Mouse (Mus musculus) neural tube, embryonic 14.5 days (tissue): ENCODE results near the gene Lats2. TPM values are rescaled to one million over a fixed set of nuclear protein-coding genes. Genes with fewer than 3 reads are reported as not detected.

ENCODE experiments used
- ATAC-seq: fragments of 200-750 bp; cut with Nextera tagmentation; 2 replicates; pipeline ENCODE4 v1.8.0; 2017; ENCODE audit warnings: low read depth, mild to moderate bottlenecking, moderate TSS enrichment, moderate library complexity
- H3K27ac ChIP-seq: fragments of 300-500 bp; sonication (generic); 2 replicates; pipeline ENCODE4 v1.5.1; 2014; ENCODE audit warnings: low read depth, mild to moderate bottlenecking, control low read depth, low read length, moderate library complexity, mixed read lengths
- H3K27me3 ChIP-seq: fragments of 300-500 bp; sonication (generic); 2 replicates; pipeline ENCODE4 v1.6.1; 2014; ENCODE audit warnings: low read length; ENCODE audit not compliant: control insufficient read depth, insufficient read depth
- H3K36me3 ChIP-seq: fragments of 300-500 bp; sonication (generic); 2 replicates; pipeline ENCODE4 v1.6.1; 2014; ENCODE audit warnings: low read length, mixed read lengths; ENCODE audit not compliant: control insufficient read depth, insufficient read depth
- H3K4me1 ChIP-seq: fragments of 300-500 bp; sonication (generic); 2 replicates; pipeline ENCODE4 v1.6.1; 2014; ENCODE audit warnings: low read length; ENCODE audit not compliant: control insufficient read depth, insufficient read depth
- H3K4me2 ChIP-seq: fragments of 300-500 bp; sonication (generic); 2 replicates; pipeline ENCODE4 v1.6.1; 2014; ENCODE audit warnings: mild to moderate bottlenecking, low read depth, low read length, control low read depth
- H3K4me3 ChIP-seq: fragments of 300-500 bp; sonication (generic); 2 replicates; pipeline ENCODE4 v1.5.1; 2014; ENCODE audit warnings: low read depth, low read length, control low read depth, mixed read lengths
- H3K9ac ChIP-seq: fragments of 300-500 bp; sonication (generic); replicated peaks from 2 replicates; pipeline ENCODE4 v1.6.1; 2014; ENCODE audit warnings: low read depth, mild to moderate bottlenecking, control low read depth, low read length, mixed read lengths
- H3K9me3 ChIP-seq: fragments of 300-500 bp; sonication (generic); 2 replicates; pipeline ENCODE4 v1.6.1; 2016; ENCODE audit warnings: low read length; ENCODE audit not compliant: control insufficient read depth
- WGBS: fragments of 180-500 bp; shearing (Covaris S2); extraction: QIAGEN DNeasy Blood & Tissue Kit; methylation state at CpG from one replicate; pipeline ENCODE4 v1.1.7; 2014; 5-methylcytosine and 5-hydroxymethylcytosine counted together
- polyA plus RNA-seq: library from polyadenylated mRNA; unstranded; fragments of >200 nt; fragmentation: Nextera tagmentation; extraction: Ambion mirVana; gene quantifications from 2 replicates; pipeline ENCODE4 v1.2.1, GENCODE M21; 2014

Lats2 gene
- polyA plus RNA-seq, 1 experiment from 2014 or later, result 5.0 TPM

DNA sequence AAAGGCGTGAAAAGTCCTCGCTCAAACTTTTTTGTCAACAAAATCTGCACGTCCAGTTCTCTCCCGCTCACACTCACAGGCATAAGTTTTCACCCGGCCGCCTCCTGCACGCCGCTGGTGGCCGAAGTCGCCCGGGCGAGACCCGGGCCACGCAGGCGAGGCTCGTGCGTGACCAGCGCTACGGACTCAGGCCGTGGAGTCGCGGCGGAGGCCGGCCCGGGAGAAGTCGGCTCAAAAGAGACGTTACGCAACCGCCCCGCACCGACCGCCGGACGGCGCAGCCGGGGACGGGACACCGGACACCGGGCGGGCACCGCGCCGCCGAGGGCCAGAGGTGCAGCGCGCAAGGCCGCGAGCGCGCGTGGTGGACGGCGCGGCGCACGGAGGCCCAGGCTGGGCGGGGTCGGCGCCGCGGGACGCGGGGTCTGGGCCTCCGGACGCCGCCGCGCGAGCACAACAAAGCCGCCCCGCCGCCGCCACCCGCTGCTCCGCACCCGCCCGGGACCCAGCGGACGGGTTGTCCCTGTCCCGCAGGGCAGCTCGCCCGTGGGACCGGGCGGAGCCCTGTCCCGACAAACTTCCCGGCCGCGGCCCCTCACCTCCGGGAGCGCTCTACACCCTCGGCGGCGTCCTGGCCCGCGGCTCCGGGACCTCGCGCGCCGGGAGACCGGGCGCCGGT is 12.8 kb downstream of the Lats2 start:
- Histone ChIP-seq H3K4me3 (peak overlapping the region; percentile 92), H3K4me2 (peak overlapping the region; percentile 93), H3K27ac (peak overlapping the region; percentile 72), H3K9ac (peak overlapping the region; percentile 80), H3K27me3 (no peaks in the 10 kb centered on the region), H3K9me3 (no peaks in the 10 kb centered on the region), H3K36me3 (no peaks in the 10 kb centered on the region), H3K4me1 (peaks cover 13% of the 10 kb centered on the region; the same call in 1 of the 2 replicates)
- ATAC-seq, result peak; percentile 68
- under 1% methylated on average over 71 of the region's 103 CpGs for WGBS

DNA sequence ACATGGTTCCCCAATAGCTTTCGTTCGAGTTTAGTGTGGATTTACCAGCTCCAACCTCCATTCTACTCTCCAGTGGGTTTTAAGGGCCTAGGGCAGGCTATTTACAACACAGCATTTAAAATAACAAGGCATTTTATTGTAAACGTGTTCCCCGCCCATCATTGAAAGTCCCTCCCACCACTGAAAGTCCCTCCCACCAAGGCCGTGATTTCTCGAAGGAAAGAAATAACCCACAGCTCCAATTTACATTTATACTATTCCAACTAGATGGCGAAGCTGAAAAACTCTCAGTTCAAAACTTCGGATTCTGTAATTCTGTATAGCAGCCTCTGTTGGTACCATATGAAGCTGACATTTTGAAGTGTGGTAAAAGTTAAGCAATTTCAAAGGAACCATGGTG is 13.6 kb downstream of the Lats2 start:
- under 1% methylated on average over 8 of the region's 8 CpGs for WGBS
- no peak overlapping the region for H3K27ac ChIP-seq
- peaks cover 13% of the 10 kb centered on the region; the same call in 1 of the 2 replicates for H3K4me1 ChIP-seq
- H3K36me3 ChIP-seq, result no peaks in the 10 kb centered on the region
- ATAC-seq, result no peak
- H3K9ac ChIP-seq, result no peak overlapping the region
- no peaks in the 10 kb centered on the region for H3K9me3 ChIP-seq
- peak overlapping the region; percentile 93 for H3K4me2 ChIP-seq
- peak overlapping the region; percentile 92 for H3K4me3 ChIP-seq
- no peaks in the 10 kb centered on the region for H3K27me3 ChIP-seq

DNA sequence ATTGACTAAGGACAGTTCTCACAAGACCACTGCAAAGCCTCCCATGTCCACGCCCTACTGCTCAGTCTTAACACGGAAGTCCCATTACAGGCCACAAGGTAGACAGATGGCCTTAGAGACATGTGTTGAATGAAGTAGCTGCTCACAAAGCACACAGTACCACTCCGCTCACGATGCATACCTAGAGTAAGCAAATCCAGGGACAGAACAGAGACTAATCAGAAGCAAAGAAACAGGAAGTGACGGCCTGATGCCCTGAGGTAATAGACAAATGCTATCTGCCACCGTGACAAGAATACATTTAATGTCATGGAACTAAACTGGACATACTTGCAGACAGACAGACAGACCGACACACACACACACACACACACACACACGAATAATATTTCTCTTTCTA is 17.5 kb downstream of the Lats2 start:
- H3K9ac ChIP-seq, result no peak overlapping the region
- H3K4me3 ChIP-seq, result no peak overlapping the region
- no peaks in the 10 kb centered on the region for H3K9me3 ChIP-seq
- 84% methylated on average over 8 of the region's 8 CpGs for WGBS
- H3K4me2 ChIP-seq, result no peak overlapping the region
- no peaks in the 10 kb centered on the region for H3K27me3 ChIP-seq
- H3K27ac ChIP-seq, result no peak overlapping the region
- H3K36me3 ChIP-seq, result no peaks in the 10 kb centered on the region
- peaks cover 13% of the 10 kb centered on the region; the same call in 1 of the 2 replicates for H3K4me1 ChIP-seq
- no peak for ATAC-seq

GRCm38 (mm10) chr14:57737089-57737488 is 21.1 kb downstream of the Lats2 start:
- ATAC-seq, result no peak
- H3K4me3 ChIP-seq, result no peak overlapping the region
- H3K9me3 ChIP-seq, result no peaks in the 10 kb centered on the region
- no peak overlapping the region for H3K27ac ChIP-seq
- no peaks in the 10 kb centered on the region for H3K27me3 ChIP-seq
- no peaks in the 10 kb centered on the region for H3K4me1 ChIP-seq
- no peaks in the 10 kb centered on the region for H3K36me3 ChIP-seq
- H3K9ac ChIP-seq, result no peak overlapping the region
- no peak overlapping the region for H3K4me2 ChIP-seq

DNA sequence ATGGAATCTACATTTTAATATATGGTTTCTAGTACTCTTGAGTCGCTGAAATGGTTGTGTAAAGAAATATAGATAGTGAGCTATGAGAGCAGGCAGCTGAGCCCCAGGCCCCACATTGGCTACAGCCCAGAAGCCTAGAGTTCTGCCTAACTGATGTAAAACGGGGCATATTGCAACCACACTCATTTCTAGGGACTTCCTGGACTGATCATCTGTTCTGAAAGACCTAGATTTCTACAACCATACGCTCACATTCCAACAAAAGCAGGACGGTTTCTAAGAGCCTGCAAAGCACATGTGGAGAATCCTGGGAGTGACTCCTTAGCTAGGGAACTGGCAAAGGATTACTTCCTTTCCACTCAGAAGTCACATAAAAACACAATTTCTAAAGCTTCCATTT is 22.0 kb downstream of the Lats2 start:
- Histone ChIP-seq H3K9ac (no peak overlapping the region), H3K27me3 (no peaks in the 10 kb centered on the region), H3K4me1 (no peaks in the 10 kb centered on the region), H3K36me3 (no peaks in the 10 kb centered on the region), H3K9me3 (no peaks in the 10 kb centered on the region), H3K4me2 (no peak overlapping the region), H3K4me3 (no peak overlapping the region), H3K27ac (no peak overlapping the region)
- 62% methylated on average over 4 of the region's 4 CpGs for WGBS
- no peak for ATAC-seq

DNA sequence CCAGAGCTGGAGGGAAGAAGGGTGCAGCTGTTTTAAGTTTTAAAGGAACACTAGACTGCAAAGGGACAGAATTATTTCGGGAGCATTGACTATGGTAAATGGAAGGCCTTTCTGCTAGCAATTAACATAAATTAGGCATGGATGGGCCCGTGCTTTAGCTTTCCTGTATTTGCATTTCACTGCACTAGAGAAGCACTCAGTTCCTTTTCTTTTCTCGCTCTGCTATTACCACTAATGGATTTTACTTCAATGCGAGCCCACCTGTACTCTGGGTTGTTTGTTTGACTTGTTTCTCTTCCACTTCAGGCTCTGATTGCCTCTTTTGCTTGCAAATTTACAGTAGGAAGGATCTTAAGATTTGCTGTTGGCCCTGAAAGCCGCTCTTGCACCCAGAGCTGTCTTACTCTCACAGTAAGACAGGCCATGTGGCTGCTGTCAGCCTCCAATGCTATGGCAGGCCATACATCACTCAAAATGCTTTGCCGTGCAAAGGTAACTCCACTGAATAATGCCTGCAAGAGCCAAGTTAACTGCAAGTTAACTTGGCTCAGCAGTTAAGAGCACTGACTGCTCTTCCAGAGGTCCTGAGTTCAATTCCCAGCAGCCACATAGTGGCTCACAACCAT is 25.4 kb downstream of the Lats2 start:
- ATAC-seq, result no peak
- WGBS, result 26% methylated on average over 6 of the region's 6 CpGs
- H3K27me3 ChIP-seq, result no peaks in the 10 kb centered on the region

GRCm38 (mm10) chr14:57730527-57730926 is 27.7 kb downstream of the Lats2 start:
- Histone ChIP-seq H3K9me3 (no peaks in the 10 kb centered on the region), H3K27me3 (no peaks in the 10 kb centered on the region), H3K9ac (no peak overlapping the region), H3K4me3 (no peak overlapping the region), H3K27ac (peak overlapping the region; percentile 60; the same call in 1 of the 2 replicates), H3K36me3 (no peaks in the 10 kb centered on the region), H3K4me1 (peaks cover 9% of the 10 kb centered on the region; the same call in 1 of the 2 replicates), H3K4me2 (no peak overlapping the region)
- WGBS, result 31% methylated on average over 9 of the region's 9 CpGs
- ATAC-seq, result peak; percentile 66; the same call in 1 of the 2 replicates

More for the DNA sequence above, 25.4 kb downstream of the Lats2 start:
- Histone ChIP-seq H3K9me3 (no peaks in the 10 kb centered on the region), H3K9ac (no peak overlapping the region), H3K27ac (no peak overlapping the region), H3K4me3 (no peak overlapping the region), H3K36me3 (no peaks in the 10 kb centered on the region), H3K4me1 (peaks cover 9% of the 10 kb centered on the region; the same call in 1 of the 2 replicates), H3K4me2 (no peak overlapping the region)

DNA sequence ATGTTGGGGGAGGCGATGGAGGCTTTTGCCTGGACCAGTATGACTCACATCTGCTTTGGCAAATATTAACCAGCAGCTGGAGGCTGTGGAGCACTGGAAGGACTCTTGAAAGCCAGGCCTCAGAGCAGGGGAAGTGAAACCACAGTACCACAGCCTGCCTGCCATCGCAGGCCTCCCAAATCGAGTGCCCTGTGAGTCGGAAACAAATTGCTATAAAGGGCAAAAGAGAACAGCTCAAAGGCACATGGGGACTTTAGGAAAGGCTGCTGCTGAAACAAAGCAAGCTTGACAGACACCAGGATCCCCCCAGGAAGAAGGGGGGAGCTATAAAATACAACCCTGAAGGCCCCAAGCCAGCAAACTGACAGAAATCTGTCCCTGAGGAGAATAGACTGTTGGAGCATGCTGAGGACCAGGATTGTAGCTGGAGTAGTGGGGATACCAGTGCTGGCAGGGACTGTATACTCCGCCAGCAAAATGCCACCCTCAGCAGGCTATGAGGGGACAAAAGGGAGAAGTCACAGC is 28.2 kb downstream of the Lats2 start:
- Histone ChIP-seq H3K4me3 (no peak overlapping the region), H3K4me1 (peaks cover 9% of the 10 kb centered on the region; the same call in 1 of the 2 replicates), H3K36me3 (no peaks in the 10 kb centered on the region), H3K27me3 (no peaks in the 10 kb centered on the region), H3K9me3 (no peaks in the 10 kb centered on the region), H3K4me2 (no peak overlapping the region), H3K27ac (peak overlapping the region; percentile 60), H3K9ac (no peak overlapping the region)
- 37% methylated on average over 5 of the region's 5 CpGs for WGBS
- peak; percentile 82 for ATAC-seq

DNA sequence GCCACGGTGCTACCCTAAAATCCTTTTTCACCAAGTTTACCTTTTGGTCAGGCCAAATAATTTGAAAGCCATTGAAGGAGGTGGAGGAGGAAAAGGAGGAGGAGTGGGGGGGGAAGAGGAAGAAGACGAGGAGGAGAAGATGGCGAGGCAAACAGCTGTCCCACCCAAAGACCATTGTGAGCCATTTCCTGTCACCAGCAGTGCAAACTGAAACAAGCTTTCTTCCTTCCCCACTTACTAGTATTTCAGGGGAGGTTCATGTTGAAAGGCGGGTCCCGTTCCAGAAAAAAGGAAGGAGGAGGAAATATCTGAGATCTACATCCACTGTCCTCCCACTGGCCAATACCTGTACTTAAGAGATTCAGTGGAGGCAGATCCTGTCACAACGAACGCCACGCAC is 28.8 kb downstream of the Lats2 start:
- Histone ChIP-seq H3K27me3 (no peaks in the 10 kb centered on the region), H3K4me1 (peaks cover 9% of the 10 kb centered on the region; the same call in 1 of the 2 replicates), H3K9ac (no peak overlapping the region), H3K4me2 (no peak overlapping the region), H3K4me3 (no peak overlapping the region), H3K27ac (peak overlapping the region; percentile 60), H3K36me3 (no peaks in the 10 kb centered on the region), H3K9me3 (no peaks in the 10 kb centered on the region)
- no peak for ATAC-seq
- WGBS, result 87% methylated on average over 8 of the region's 8 CpGs
